Mouse (Mus musculus) forebrain, embryonic 10.5 days (tissue): ENCODE data around the gene Rhag. TPM values are rescaled to one million over a fixed set of nuclear protein-coding genes. Genes with fewer than 3 reads are reported as not detected.

Experiments used
- DNase-seq: peaks from one replicate; pipeline ENCODE4 v3.0.0-alpha.2; 2017; ENCODE audit warnings: low spot score; ENCODE audit errors: extremely low spot score
- H3K27ac ChIP-seq: fragments of 300-500 bp; sonication (generic); 2 replicates; pipeline ENCODE4 v1.5.1; 2016; ENCODE audit warnings: mild to moderate bottlenecking
- H3K27me3 ChIP-seq: fragments of 300-500 bp; sonication (generic); 2 replicates; pipeline ENCODE4 v1.6.1; 2016; ENCODE audit warnings: mild to moderate bottlenecking; ENCODE audit not compliant: poor library complexity, severe bottlenecking
- H3K36me3 ChIP-seq: fragments of 300-500 bp; sonication (generic); replicated peaks from 2 replicates; pipeline ENCODE4 v1.6.1; 2016; ENCODE audit warnings: mild to moderate bottlenecking, moderate library complexity
- H3K4me1 ChIP-seq: fragments of 300-500 bp; sonication (generic); 2 replicates; pipeline ENCODE4 v1.6.1; 2016
- H3K4me3 ChIP-seq: fragments of 300-500 bp; sonication (generic); 2 replicates; pipeline ENCODE4 v1.5.1; 2016; ENCODE audit warnings: mild to moderate bottlenecking, moderate library complexity
- H3K9me3 ChIP-seq: fragments of 300-500 bp; sonication (generic); 2 replicates; pipeline ENCODE4 v1.6.1; 2016; ENCODE audit warnings: mild to moderate bottlenecking, moderate library complexity
- WGBS: fragments of 180-500 bp; shearing (Covaris S2); methylation state at CpG from one replicate; pipeline ENCODE4 v1.1.7; 2016; 5-methylcytosine and 5-hydroxymethylcytosine counted together
- polyA plus RNA-seq: library from polyadenylated mRNA; unstranded; fragments of >200 nt; fragmentation: Nextera tagmentation; extraction: Ambion mirVana; gene quantifications from 2 replicates; pipeline ENCODE4 v1.2.1, GENCODE M21; 2016

Rhag gene
- polyA plus RNA-seq, 1 experiment from 2014 or later, result 8.2 TPM

DNA sequence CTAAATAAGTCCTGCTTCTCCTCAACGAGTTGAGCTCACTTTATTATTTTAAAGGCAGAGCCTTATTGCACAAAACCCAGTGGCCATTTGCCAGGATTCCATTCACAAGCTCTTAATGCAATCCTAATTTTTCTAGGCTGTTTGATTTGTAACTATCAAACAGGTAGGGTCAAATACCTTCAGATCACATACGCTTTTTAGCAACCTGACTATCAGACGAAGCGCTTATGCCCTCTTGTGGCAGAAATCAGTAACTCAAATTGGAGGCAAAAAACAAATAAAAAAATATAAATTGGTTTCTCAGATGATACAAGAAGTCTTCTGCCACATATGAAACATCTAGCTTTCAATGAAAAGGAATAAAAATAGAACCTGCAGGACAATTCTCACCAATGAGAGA lies 12.9 kb downstream of the Rhag start:
- H3K27me3 ChIP-seq, result no peaks in the 10 kb centered on the region
- no peaks in the 10 kb centered on the region for H3K36me3 ChIP-seq
- no peak overlapping the region for H3K27ac ChIP-seq
- H3K4me1 ChIP-seq, result no peaks in the 10 kb centered on the region
- H3K9me3 ChIP-seq, result no peaks in the 10 kb centered on the region
- no peak for DNase-seq
- WGBS, result 33% methylated on average over 4 of the region's 4 CpGs
- no peak overlapping the region for H3K4me3 ChIP-seq

- Histone ChIP-seq H3K36me3 (no peaks in the 10 kb centered on the region), H3K27me3 (no peaks in the 10 kb centered on the region), H3K27ac (no peak overlapping the region), H3K4me1 (no peaks in the 10 kb centered on the region), H3K9me3 (no peaks in the 10 kb centered on the region), H3K4me3 (no peak overlapping the region)
- no peak for DNase-seq
- WGBS, result 61% methylated on average over 8 of the region's 8 CpGs
Measured at GRCm38 (mm10) chr17:40824549-40824948, 13.6 kb downstream of the Rhag start.

DNA sequence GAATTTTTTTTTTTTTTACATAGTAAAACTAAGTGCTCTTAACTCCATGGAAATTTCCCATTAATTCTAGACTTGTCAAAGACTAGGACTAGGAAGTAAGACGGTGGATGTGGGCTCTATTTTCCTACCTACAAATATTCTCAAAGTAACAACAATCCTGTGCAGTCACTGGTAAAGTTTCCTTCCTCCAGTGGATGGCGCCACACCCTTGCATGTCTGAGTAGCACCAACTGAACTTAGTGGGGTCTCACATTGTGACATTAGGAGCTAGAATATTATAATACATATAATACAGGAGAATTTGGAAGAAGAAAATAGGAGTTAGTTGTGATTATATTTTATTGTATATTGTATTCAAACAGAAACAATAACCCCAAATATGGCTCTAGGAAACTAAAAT lies 20.9 kb downstream of the Rhag start:
- 67% methylated on average over 2 of the region's 2 CpGs for WGBS
- H3K27me3 ChIP-seq, result no peaks in the 10 kb centered on the region
- H3K36me3 ChIP-seq, result no peaks in the 10 kb centered on the region
- no peak overlapping the region for H3K4me3 ChIP-seq
- H3K27ac ChIP-seq, result no peak overlapping the region
- H3K4me1 ChIP-seq, result no peaks in the 10 kb centered on the region
- DNase-seq, result no peak
- no peaks in the 10 kb centered on the region for H3K9me3 ChIP-seq

DNA sequence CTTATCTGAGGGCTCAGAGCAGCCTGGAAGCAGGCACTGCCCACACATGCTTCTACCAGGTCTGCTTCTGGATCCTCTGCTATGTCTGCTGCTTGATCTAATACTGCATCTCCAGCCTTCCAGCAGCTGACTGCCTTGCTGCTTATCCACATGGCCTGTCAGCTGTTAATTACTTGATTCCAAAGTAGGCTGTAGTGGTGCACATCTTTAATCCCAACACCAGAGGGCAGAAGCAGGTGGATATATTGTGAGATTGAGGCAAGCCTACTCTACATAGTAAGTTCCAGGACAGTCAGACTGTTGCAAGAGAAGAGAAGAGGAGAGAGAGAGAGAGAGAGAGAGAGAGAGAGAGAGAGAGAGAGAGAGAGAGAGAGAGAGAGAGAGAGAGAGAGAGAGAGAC lies 26.4 kb downstream of the Rhag start:
- no peak overlapping the region for H3K4me3 ChIP-seq
- no peak overlapping the region for H3K27ac ChIP-seq
- no peak for DNase-seq
- H3K9me3 ChIP-seq, result no peaks in the 10 kb centered on the region
- no peaks in the 10 kb centered on the region for H3K36me3 ChIP-seq
- no peaks in the 10 kb centered on the region for H3K27me3 ChIP-seq
- H3K4me1 ChIP-seq, result no peaks in the 10 kb centered on the region

- no peak for DNase-seq
Measured at GRCm38 (mm10) chr17:40855065-40855464, 44.1 kb downstream of the Rhag start.

GRCm38 (mm10) chr17:40868952-40869747 lies 58.2 kb downstream of the Rhag start:
- no peaks in the 10 kb centered on the region for H3K4me1 ChIP-seq

More at GRCm38 (mm10) chr17:40855065-40855464, 44.1 kb downstream of the Rhag start:
- H3K4me3 ChIP-seq, result no peak overlapping the region
- H3K27ac ChIP-seq, result no peak overlapping the region
- no peaks in the 10 kb centered on the region for H3K4me1 ChIP-seq
- H3K36me3 ChIP-seq, result no peaks in the 10 kb centered on the region
- no peaks in the 10 kb centered on the region for H3K27me3 ChIP-seq
- H3K9me3 ChIP-seq, result no peaks in the 10 kb centered on the region

GRCm38 (mm10) chr17:40872626-40873025 lies 61.7 kb downstream of the Rhag start:
- no peaks in the 10 kb centered on the region; the same call in 1 of the 2 replicates for H3K4me1 ChIP-seq
- H3K36me3 ChIP-seq, result no peaks in the 10 kb centered on the region
- no peaks in the 10 kb centered on the region for H3K27me3 ChIP-seq
- DNase-seq, result no peak
- no peak overlapping the region for H3K27ac ChIP-seq
- H3K4me3 ChIP-seq, result no peak overlapping the region
- WGBS, result 93% methylated on average over 6 of the region's 6 CpGs
- H3K9me3 ChIP-seq, result no peaks in the 10 kb centered on the region

More at GRCm38 (mm10) chr17:40868952-40869747, 58.2 kb downstream of the Rhag start:
- H3K27ac ChIP-seq, result no peak overlapping the region
- no peaks in the 10 kb centered on the region for H3K27me3 ChIP-seq
- H3K4me3 ChIP-seq, result no peak overlapping the region
- H3K36me3 ChIP-seq, result no peaks in the 10 kb centered on the region
- no peak for DNase-seq
- 90% methylated on average over 10 of the region's 10 CpGs for WGBS
- no peaks in the 10 kb centered on the region for H3K9me3 ChIP-seq

- no peak overlapping the region for H3K27ac ChIP-seq
- H3K9me3 ChIP-seq, result no peaks in the 10 kb centered on the region
- DNase-seq, result no peak
- 75% methylated on average over 2 of the region's 2 CpGs for WGBS
- H3K4me3 ChIP-seq, result no peak overlapping the region
- H3K4me1 ChIP-seq, result no peaks in the 10 kb centered on the region; the same call in 1 of the 2 replicates
- H3K36me3 ChIP-seq, result no peaks in the 10 kb centered on the region
- no peaks in the 10 kb centered on the region for H3K27me3 ChIP-seq
Measured at GRCm38 (mm10) chr17:40873582-40874011, 62.7 kb downstream of the Rhag start.

DNA sequence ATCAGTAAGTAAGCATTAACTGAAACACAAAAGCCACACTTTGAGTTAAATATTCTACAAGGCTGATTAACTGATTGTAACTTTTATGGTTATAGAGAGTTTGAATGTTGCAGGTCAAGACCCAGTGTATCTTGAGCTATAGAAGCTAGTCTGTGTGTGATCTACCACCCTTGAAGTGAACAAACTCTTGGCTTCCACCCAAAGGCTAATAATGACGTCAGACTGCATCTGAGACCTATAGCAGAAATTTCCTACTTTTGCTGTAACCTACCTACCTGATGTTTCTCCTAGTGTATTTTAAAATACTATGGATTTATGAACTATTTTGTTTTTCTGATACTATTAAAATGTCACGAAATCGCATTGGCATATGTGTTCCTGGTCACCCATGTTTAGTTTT lies 63.8 kb downstream of the Rhag start:
- no peaks in the 10 kb centered on the region for H3K9me3 ChIP-seq
- peaks cover 4% of the 10 kb centered on the region for H3K4me1 ChIP-seq
- no peaks in the 10 kb centered on the region for H3K36me3 ChIP-seq
- 93% methylated on average over 3 of the region's 3 CpGs for WGBS
- DNase-seq, result no peak
- no peak overlapping the region for H3K27ac ChIP-seq
- H3K4me3 ChIP-seq, result no peak overlapping the region
- peaks cover 8% of the 10 kb centered on the region; the same call in 1 of the 2 replicates for H3K27me3 ChIP-seq

- no peak overlapping the region for H3K4me3 ChIP-seq
- no peaks in the 10 kb centered on the region for H3K36me3 ChIP-seq
- H3K27ac ChIP-seq, result no peak overlapping the region
- DNase-seq, result no peak
- H3K4me1 ChIP-seq, result peaks cover 12% of the 10 kb centered on the region
- peaks cover 8% of the 10 kb centered on the region; the same call in 1 of the 2 replicates for H3K27me3 ChIP-seq
- H3K9me3 ChIP-seq, result no peaks in the 10 kb centered on the region
- 91% methylated on average over 1 of the region's 1 CpGs for WGBS
Measured at GRCm38 (mm10) chr17:40875568-40875967, 64.6 kb downstream of the Rhag start.

GRCm38 (mm10) chr17:40877741-40878140 lies 66.8 kb downstream of the Rhag start:
- no peaks in the 10 kb centered on the region for H3K36me3 ChIP-seq
- H3K4me3 ChIP-seq, result no peak overlapping the region
- H3K4me1 ChIP-seq, result peaks cover 13% of the 10 kb centered on the region
- H3K27me3 ChIP-seq, result peaks cover 11% of the 10 kb centered on the region; the same call in 1 of the 2 replicates
- WGBS, result 57% methylated on average over 3 of the region's 3 CpGs
- no peaks in the 10 kb centered on the region for H3K9me3 ChIP-seq
- no peak for DNase-seq
- no peak overlapping the region for H3K27ac ChIP-seq

DNA sequence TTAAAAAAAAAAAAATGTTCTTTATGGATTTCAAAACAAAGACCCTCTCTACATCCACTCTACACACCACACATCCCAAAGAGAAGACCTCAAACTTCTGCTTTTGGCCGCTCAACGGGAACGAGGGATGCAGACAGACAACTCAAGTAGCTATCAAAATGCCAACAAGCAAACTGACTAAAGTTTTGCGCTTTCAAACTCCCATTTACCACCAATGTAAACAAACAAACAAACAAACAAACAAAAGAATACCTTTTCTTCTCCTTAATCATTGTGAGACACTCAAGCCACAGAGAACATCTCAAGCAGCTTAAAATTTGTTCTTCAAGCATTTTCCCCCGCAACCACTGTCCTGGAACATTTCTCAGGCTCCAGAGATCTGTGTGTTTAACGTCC lies 68.6 kb downstream of the Rhag start:
- peaks cover 13% of the 10 kb centered on the region for H3K4me1 ChIP-seq
- no peak for DNase-seq
- H3K27me3 ChIP-seq, result peaks cover 11% of the 10 kb centered on the region; the same call in 1 of the 2 replicates
- no peaks in the 10 kb centered on the region for H3K9me3 ChIP-seq
- no peaks in the 10 kb centered on the region for H3K36me3 ChIP-seq
- H3K4me3 ChIP-seq, result peak overlapping the region; percentile 70
- peak overlapping the region; percentile 84 for H3K27ac ChIP-seq
- 9% methylated on average over 6 of the region's 6 CpGs for WGBS

- H3K27me3 ChIP-seq, result peaks cover 11% of the 10 kb centered on the region; the same call in 1 of the 2 replicates
- WGBS, result under 1% methylated on average over 40 of the region's 40 CpGs
- DNase-seq, result peak; percentile 38
- H3K27ac ChIP-seq, result peak within 1 kb of the TSS; percentile 84
- H3K9me3 ChIP-seq, result no peaks in the 10 kb centered on the region
- H3K4me1 ChIP-seq, result peaks cover 13% of the 10 kb centered on the region
- H3K36me3 ChIP-seq, result no peaks in the 10 kb centered on the region
- peak within 1 kb of the TSS; percentile 70 for H3K4me3 ChIP-seq
Measured at GRCm38 (mm10) chr17:40879924-40880691, 69.2 kb downstream of the Rhag start, which contains the start of gene 9130008F23Rik. Gene 9130008F23Rik (minus strand): TSS chr17:40880559.
